Mouse (Mus musculus): ENCODE data around the gene Mafg. TPM values are rescaled to one million over a fixed set of nuclear protein-coding genes. Genes with fewer than 3 reads are reported as not detected.
"Not testable (repeated sequence)": the region's sequence is repeated elsewhere in the genome, so short reads cannot be mapped to it uniquely, and the experiment has no call there.

Gene Mafg
- total RNA-seq (2021) (10 to 100 TPM; 35.7 to 45.2 TPM), polyA plus RNA-seq (2012; rRNA removed) (32.8 and 37.2 TPM in 2 replicates)
- long read RNA-seq, full-length matches to known transcripts = 22 of 44 reads
- long read RNA-seq, partial matches to known transcripts = 2 of 44 reads
- long read RNA-seq, other reads (novel, unspliced or antisense) = 20 of 44 reads

DNA sequence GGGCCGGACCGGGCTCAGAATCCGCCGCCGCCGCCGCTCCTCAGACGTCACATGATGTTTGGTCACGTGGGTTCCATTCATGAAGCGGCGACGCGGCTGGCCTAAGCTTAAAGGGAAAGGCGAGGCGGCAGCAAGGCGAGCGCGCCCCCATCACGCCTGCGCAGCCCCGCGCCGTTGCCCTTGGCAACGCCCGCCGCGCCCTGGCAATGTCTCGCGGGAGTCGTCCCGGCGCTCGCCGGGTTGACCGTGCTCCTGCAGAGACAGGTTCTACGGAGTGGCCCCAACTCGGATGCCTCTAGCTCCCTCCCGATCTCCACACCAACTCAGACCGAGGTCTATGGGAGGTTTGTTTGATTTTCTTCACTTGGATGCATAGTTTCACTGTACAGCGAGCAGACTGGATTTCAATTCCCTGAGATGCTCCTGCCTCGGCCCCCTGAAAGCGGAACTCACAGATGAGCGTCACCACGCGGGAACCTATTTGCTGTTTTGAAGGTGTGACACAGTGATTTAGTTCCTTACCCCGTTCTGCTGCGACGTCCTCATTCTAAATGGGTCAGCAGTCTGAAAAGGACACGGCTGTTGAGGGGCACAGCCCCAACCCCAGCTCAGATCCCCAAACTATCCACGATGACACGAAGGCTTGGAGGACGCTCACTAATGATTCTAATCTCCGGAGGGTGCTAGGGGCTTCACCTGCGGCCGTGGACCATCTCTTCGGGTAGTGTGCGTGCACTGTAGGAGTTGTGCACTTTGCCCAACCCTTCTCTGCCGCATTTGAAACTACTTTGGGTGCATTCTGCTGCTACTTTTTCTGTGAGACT is at the start of gene Mafg:
Gene Mafg (minus strand): TSS at position 81 of the 824 bp plus-strand sequence.
- peak; percentile 93 to 95 for DNase-seq
- Histone ChIP-seq H3K27me3 (ENCODE audit: control insufficient read depth, insufficient read depth, low read length) (no peaks in the 10 kb centered on the region), H3K27ac (peak within 1 kb of the TSS; percentile 95), H3K4me3 (peak within 1 kb of the TSS; percentile 89), H3K9ac (ENCODE audit: low read depth, low read length) (peak within 1 kb of the TSS; percentile 85), H3K36me3 (ENCODE audit: control insufficient read depth, insufficient read depth, low read length) (no peaks in the 10 kb centered on the region), H3K79me2 (replicated peaks; ENCODE audit: control insufficient read depth, insufficient read depth, low read length) (0 out of 2 replicates have a peak, but pooled peaks cover 2% of the 10 kb centered on the region), H3K4me1 (ENCODE audit: control insufficient read depth, insufficient read depth, low read length) (peaks cover 22% of the 10 kb centered on the region)
- WGBS = 11% methylated on average over 58 of the region's 58 CpGs
- intact Hi-C loops (cut with DNase I) = loop anchor here (5.0 kb wide), 1 partner anchor 39 kb away; the partner anchor contains the start of gene Aspscr1
- TF ChIP-seq CTCF (IDR thresholded peaks at IDR 0.05) (no peak), POLR2A (IDR thresholded peaks at IDR 0.05; ENCODE audit: insufficient read depth, low read depth, low read length) (peak; percentile 42; the same call in 1 of the 2 replicates), EP300 (IDR thresholded peaks at IDR 0.05; ENCODE audit: insufficient read depth, low read depth, low read length) (no peak)

GRCm38 (mm10) chr11:120682683-120683082 is 49.3 kb upstream of the Mafg start:
- Histone ChIP-seq H3K27ac (no peak overlapping the region), H3K27me3 (ENCODE audit: control insufficient read depth, insufficient read depth, low read length) (no peaks in the 10 kb centered on the region), H3K36me3 (ENCODE audit: control insufficient read depth, insufficient read depth, low read length) (no peaks in the 10 kb centered on the region), H3K79me2 (replicated peaks; ENCODE audit: control insufficient read depth, insufficient read depth, low read length) (no peaks in the 10 kb centered on the region), H3K4me1 (ENCODE audit: control insufficient read depth, insufficient read depth, low read length) (peaks cover 2% of the 10 kb centered on the region; the same call in 1 of the 2 replicates), H3K9ac (ENCODE audit: low read depth, low read length) (no peak overlapping the region), H3K4me3 (no peak overlapping the region)
- WGBS = 95% methylated on average over 5 of the region's 5 CpGs
- intact Hi-C loops (cut with DNase I) = no loop called here
- TF ChIP-seq POLR2A (IDR thresholded peaks at IDR 0.05; ENCODE audit: insufficient read depth, low read depth, low read length) (no peak), EP300 (IDR thresholded peaks at IDR 0.05; ENCODE audit: insufficient read depth, low read depth, low read length) (no peak), CTCF (IDR thresholded peaks at IDR 0.05) (no peak)
- DNase-seq = no peak

DNA sequence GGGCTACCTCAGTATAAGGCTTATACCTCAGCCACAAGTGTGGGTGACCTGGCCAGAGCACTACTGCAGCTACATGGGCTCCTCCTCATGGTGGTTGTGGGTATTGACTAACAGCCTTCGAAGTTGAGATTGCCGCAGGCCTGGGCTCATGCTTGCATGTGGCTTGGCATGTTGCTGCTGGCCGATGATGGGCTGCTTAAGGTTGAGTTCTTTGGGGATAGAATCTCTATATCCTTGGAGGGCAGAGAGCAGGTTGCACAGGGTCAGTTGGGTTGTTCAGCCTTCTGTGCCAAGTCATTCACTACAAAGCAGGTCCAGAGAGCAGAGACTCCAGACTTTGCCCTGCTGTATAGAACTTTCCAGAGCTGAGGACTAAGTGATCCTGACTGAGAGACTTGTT is 46.5 kb upstream of the Mafg start:
- 67% methylated on average over 3 of the region's 3 CpGs for WGBS
- intact Hi-C loops (cut with DNase I) = loop anchor here (2.0 kb wide), 1 partner anchor 21 kb away; no protein-coding TSS in a partner anchor
- no peaks in the 10 kb centered on the region for H3K79me2 ChIP-seq (replicated peaks; ENCODE audit: control insufficient read depth, insufficient read depth, low read length)
- TF ChIP-seq POLR2A (IDR thresholded peaks at IDR 0.05; ENCODE audit: insufficient read depth, low read depth, low read length) (no peak), CTCF (IDR thresholded peaks at IDR 0.05) (peak; percentile 62)
- H3K4me1 ChIP-seq (ENCODE audit: control insufficient read depth, insufficient read depth, low read length) = peaks cover 2% of the 10 kb centered on the region; the same call in 1 of the 2 replicates
- no peak overlapping the region for H3K4me3 ChIP-seq
- H3K9ac ChIP-seq (ENCODE audit: low read depth, low read length) = no peak overlapping the region
- H3K27me3 ChIP-seq (ENCODE audit: control insufficient read depth, insufficient read depth, low read length) = no peaks in the 10 kb centered on the region
- DNase-seq = no peak
- no peaks in the 10 kb centered on the region for H3K36me3 ChIP-seq (ENCODE audit: control insufficient read depth, insufficient read depth, low read length)
- H3K27ac ChIP-seq = no peak overlapping the region

GRCm38 (mm10) chr11:120676951-120677350 is 43.6 kb upstream of the Mafg start:
- Histone ChIP-seq H3K36me3 (ENCODE audit: control insufficient read depth, insufficient read depth, low read length) (no peaks in the 10 kb centered on the region), H3K27ac (no peak overlapping the region), H3K4me1 (ENCODE audit: control insufficient read depth, insufficient read depth, low read length) (peaks cover 4% of the 10 kb centered on the region), H3K79me2 (replicated peaks; ENCODE audit: control insufficient read depth, insufficient read depth, low read length) (no peaks in the 10 kb centered on the region), H3K9ac (ENCODE audit: low read depth, low read length) (no peak overlapping the region), H3K27me3 (ENCODE audit: control insufficient read depth, insufficient read depth, low read length) (no peaks in the 10 kb centered on the region), H3K4me3 (no peak overlapping the region)
- 89% methylated on average over 4 of the region's 4 CpGs for WGBS
- intact Hi-C loops (cut with DNase I) = no loop called here
- TF ChIP-seq CTCF (IDR thresholded peaks at IDR 0.05) (no peak), EP300 (IDR thresholded peaks at IDR 0.05; ENCODE audit: insufficient read depth, low read depth, low read length) (no peak), POLR2A (IDR thresholded peaks at IDR 0.05; ENCODE audit: insufficient read depth, low read depth, low read length) (no peak)
- DNase-seq = no peak

- H3K27me3 ChIP-seq (ENCODE audit: control insufficient read depth, insufficient read depth, low read length); intact Hi-C loops (cut with DNase I); DNase-seq; H3K4me3 ChIP-seq; H3K27ac ChIP-seq; H3K9ac ChIP-seq (ENCODE audit: low read depth, low read length); H3K79me2 ChIP-seq (replicated peaks; ENCODE audit: control insufficient read depth, insufficient read depth, low read length); H3K4me1 ChIP-seq (ENCODE audit: control insufficient read depth, insufficient read depth, low read length); H3K36me3 ChIP-seq (ENCODE audit: control insufficient read depth, insufficient read depth, low read length): not testable (repeated sequence)
- WGBS = 68% methylated on average over 5 of the region's 5 CpGs
Observed at GRCm38 (mm10) chr11:120675875-120676274, 42.5 kb upstream of the Mafg start.

DNA sequence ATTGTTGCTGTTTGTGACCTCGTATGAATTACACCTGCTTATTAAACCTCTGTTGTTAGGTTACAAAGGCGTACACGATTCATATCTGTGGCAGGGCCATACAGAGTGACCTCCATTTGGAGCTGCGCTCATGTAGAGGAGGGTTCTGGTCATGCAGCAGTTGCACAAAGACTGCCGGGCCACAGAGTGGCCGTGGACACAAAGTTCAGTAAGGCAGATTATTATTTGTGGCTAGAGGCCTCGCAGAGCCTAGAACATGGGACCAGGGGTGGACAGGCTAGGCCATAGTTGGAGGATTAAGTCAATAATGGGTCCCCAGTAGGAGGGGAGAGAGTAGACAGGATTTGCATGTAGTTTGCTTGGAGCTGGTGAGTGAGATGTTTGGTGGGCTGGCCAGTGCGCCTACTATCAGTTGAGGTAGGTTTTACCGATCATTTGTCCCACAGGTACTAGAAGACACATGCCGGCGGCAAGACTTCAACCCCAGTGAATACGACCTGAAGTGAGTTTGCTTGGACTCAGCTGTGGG is 40.3 kb upstream of the Mafg start:
- no peaks in the 10 kb centered on the region for H3K27me3 ChIP-seq (ENCODE audit: control insufficient read depth, insufficient read depth, low read length)
- H3K9ac ChIP-seq (ENCODE audit: low read depth, low read length) = peak overlapping the region; percentile 56
- peak overlapping the region; percentile 90 for H3K4me3 ChIP-seq
- no peaks in the 10 kb centered on the region for H3K36me3 ChIP-seq (ENCODE audit: control insufficient read depth, insufficient read depth, low read length)
- TF ChIP-seq EP300 (IDR thresholded peaks at IDR 0.05; ENCODE audit: insufficient read depth, low read depth, low read length) = no peak
- no peak for TF ChIP-seq CTCF (IDR thresholded peaks at IDR 0.05)
- no peak for TF ChIP-seq POLR2A (IDR thresholded peaks at IDR 0.05; ENCODE audit: insufficient read depth, low read depth, low read length)
- peak overlapping the region; percentile 99 for H3K27ac ChIP-seq
- peaks cover 4% of the 10 kb centered on the region for H3K4me1 ChIP-seq (ENCODE audit: control insufficient read depth, insufficient read depth, low read length)
- no peaks in the 10 kb centered on the region for H3K79me2 ChIP-seq (replicated peaks; ENCODE audit: control insufficient read depth, insufficient read depth, low read length)
- intact Hi-C loops (cut with DNase I) = loop anchor here (5.0 kb wide), 1 partner anchor 41 kb away; the partner anchor contains the start of gene Mafg
- DNase-seq = no peak
- 34% methylated on average over 12 of the region's 12 CpGs for WGBS
